Mouse (Mus musculus) liver, embryonic 13.5 days (tissue): ENCODE measurements around the gene Slc9a2. TPM values are rescaled to one million over a fixed set of nuclear protein-coding genes. Genes with fewer than 3 reads are reported as not detected.
"Not testable (repeated sequence)": the region's sequence is repeated elsewhere in the genome, so short reads cannot be mapped to it uniquely, and the experiment has no call there.

ENCODE experiments used
- ATAC-seq: fragments of 200-750 bp; cut with Nextera tagmentation; 2 replicates; pipeline ENCODE4 v1.8.0; 2017; ENCODE audit warnings: low read depth, mild to moderate bottlenecking, moderate number of reproducible peaks, moderate library complexity
- DNase-seq: peaks from one replicate; pipeline ENCODE4 v3.0.0; 2022
- H3K27ac ChIP-seq: fragments of 300-500 bp; sonication (generic); 2 replicates; pipeline ENCODE4 v1.5.1; 2015; ENCODE audit warnings: moderate library complexity, mild to moderate bottlenecking, inconsistent platforms
- H3K27me3 ChIP-seq: fragments of 300-500 bp; sonication (generic); 2 replicates; pipeline ENCODE4 v1.6.1; 2015; ENCODE audit warnings: mild to moderate bottlenecking, inconsistent platforms
- H3K36me3 ChIP-seq: fragments of 300-500 bp; sonication (generic); 2 replicates; pipeline ENCODE4 v1.6.1; 2015; ENCODE audit warnings: mild to moderate bottlenecking, inconsistent platforms
- H3K4me1 ChIP-seq: fragments of 300-500 bp; sonication (generic); replicated peaks from 2 replicates; pipeline ENCODE4 v1.6.1; 2015; ENCODE audit warnings: inconsistent platforms
- H3K4me2 ChIP-seq: fragments of 300-500 bp; sonication (generic); 2 replicates; pipeline ENCODE4 v1.6.1; 2015; ENCODE audit warnings: inconsistent platforms, mild to moderate bottlenecking, moderate library complexity
- H3K4me3 ChIP-seq: fragments of 300-500 bp; sonication (generic); replicated peaks from 2 replicates; pipeline ENCODE4 v1.5.1; 2015; ENCODE audit warnings: mild to moderate bottlenecking, inconsistent platforms
- H3K9ac ChIP-seq: fragments of 300-500 bp; sonication (generic); 2 replicates; pipeline ENCODE4 v1.6.1; 2015; ENCODE audit warnings: mild to moderate bottlenecking, inconsistent platforms
- H3K9me3 ChIP-seq: fragments of 300-500 bp; sonication (generic); replicated peaks from 2 replicates; pipeline ENCODE4 v1.6.1; 2016; ENCODE audit warnings: inconsistent platforms
- WGBS: fragments of 180-500 bp; shearing (Covaris S2); methylation state at CpG from one replicate; pipeline ENCODE4 v1.1.7; 2015; ENCODE audit not compliant: insufficient replicate concordance; 5-methylcytosine and 5-hydroxymethylcytosine counted together
- polyA plus RNA-seq: library from polyadenylated mRNA; unstranded; fragments of >200 nt; fragmentation: Nextera tagmentation; extraction: Ambion mirVana; gene quantifications from 2 replicates; pipeline ENCODE4 v1.2.1, GENCODE M21; 2015

The Slc9a2 gene
- polyA plus RNA-seq, 1 experiment from 2014 or later: not detected

DNA sequence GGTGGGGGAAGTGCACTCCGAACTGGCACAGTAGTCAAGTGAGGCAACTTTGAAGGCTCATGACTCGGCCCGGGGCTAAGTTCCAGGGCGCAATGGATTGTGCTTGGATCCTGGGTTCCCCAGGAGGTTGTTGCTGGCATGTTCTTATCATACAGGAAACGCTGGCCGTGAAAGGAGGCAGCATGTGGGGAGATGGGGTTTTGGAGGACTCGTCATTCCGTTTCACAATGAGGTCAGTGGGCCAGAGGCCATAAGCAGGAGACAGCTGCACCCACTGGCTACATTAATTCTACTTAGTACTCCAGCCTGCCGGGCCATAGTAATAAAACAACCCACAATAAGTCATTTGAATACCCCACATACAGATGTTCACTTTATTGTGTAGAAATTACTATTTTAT, 34.6 kb downstream of the Slc9a2 start:
- no peaks in the 10 kb centered on the region for H3K9me3 ChIP-seq
- DNase-seq (no peak), ATAC-seq (no peak)
- H3K27me3 ChIP-seq: no peaks in the 10 kb centered on the region
- WGBS: 31% methylated on average over 9 of the region's 9 CpGs
- no peak overlapping the region for H3K4me2 ChIP-seq
- H3K9ac ChIP-seq: no peak overlapping the region
- H3K36me3 ChIP-seq: no peaks in the 10 kb centered on the region
- no peak overlapping the region for H3K27ac ChIP-seq
- H3K4me3 ChIP-seq: no peak overlapping the region
- no peaks in the 10 kb centered on the region for H3K4me1 ChIP-seq

DNA sequence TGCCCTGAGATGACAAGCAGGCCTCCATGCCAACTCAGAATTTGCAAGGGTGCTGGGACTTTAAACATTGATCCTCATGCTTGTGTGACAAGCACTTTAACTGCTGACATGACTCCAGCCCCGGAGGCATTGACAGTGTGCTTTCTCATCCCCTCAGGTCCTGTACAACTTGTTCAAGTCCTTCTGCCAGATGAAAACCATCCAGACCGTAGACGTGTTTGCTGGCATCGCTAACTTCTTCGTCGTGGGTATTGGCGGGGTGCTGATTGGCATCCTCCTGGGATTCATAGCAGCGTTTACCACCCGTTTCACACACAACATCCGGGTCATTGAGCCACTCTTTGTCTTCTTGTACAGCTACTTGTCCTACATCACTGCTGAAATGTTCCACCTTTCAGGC, 45.7 kb downstream of the Slc9a2 start:
- no peak overlapping the region for H3K4me3 ChIP-seq
- H3K9ac ChIP-seq: no peak overlapping the region
- no peaks in the 10 kb centered on the region for H3K36me3 ChIP-seq
- 69% methylated on average over 10 of the region's 10 CpGs for WGBS
- H3K4me1 ChIP-seq: no peaks in the 10 kb centered on the region
- H3K27me3 ChIP-seq: no peaks in the 10 kb centered on the region
- DNase-seq: no peak
- no peaks in the 10 kb centered on the region for H3K9me3 ChIP-seq
- no peak overlapping the region for H3K4me2 ChIP-seq
- no peak for ATAC-seq
- no peak overlapping the region for H3K27ac ChIP-seq

DNA sequence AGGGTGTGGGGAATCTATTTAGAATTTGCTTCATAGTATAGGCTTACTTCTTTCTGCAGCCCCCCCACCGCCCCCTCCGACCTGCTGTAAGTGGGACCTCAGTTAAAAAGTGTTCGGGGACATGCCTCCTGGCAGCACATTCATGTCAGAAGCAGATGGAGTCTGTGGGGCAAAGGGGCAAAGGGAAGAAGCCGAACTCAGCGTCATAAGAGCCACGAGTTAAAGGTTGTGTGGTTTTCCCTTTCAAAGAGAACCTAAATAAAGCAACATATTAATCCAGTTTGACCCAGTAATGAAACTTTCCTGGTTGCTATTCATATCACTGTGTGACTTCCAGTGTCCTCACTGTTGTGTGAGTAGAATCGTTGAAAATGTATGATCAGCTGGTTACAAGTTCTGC, 47.0 kb downstream of the Slc9a2 start:
- WGBS: 63% methylated on average over 7 of the region's 7 CpGs
- DNase-seq (no peak), ATAC-seq (no peak)
- Histone ChIP-seq H3K9ac (no peak overlapping the region), H3K4me2 (no peak overlapping the region), H3K4me3 (no peak overlapping the region), H3K36me3 (no peaks in the 10 kb centered on the region), H3K27ac (no peak overlapping the region), H3K27me3 (no peaks in the 10 kb centered on the region), H3K4me1 (no peaks in the 10 kb centered on the region), H3K9me3 (no peaks in the 10 kb centered on the region)

DNA sequence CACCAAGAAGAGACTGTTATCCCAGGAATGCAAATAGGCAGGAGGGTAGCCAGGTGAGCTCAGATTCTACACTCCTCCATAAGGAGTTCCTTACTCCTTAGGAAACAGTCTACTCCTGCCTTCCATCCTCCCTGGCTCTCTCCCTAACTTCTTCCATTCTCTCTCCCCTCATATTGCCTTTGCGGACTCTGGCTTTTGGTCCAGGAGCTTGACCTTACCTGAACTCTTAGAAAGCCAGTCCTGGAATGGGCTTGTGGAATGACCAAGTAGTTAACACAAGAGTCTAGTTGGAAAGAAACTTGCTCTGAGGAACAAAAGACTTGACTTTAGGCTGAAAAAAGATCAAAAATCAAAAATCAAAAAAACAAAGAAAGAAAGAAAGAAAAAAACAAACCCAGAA, 48.3 kb downstream of the Slc9a2 start:
- no peak for ATAC-seq
- no peaks in the 10 kb centered on the region for H3K27me3 ChIP-seq
- no peaks in the 10 kb centered on the region for H3K36me3 ChIP-seq
- WGBS: 81% methylated on average over 1 of the region's 1 CpGs
- no peaks in the 10 kb centered on the region for H3K9me3 ChIP-seq
- no peak overlapping the region for H3K27ac ChIP-seq
- H3K4me2 ChIP-seq: no peak overlapping the region
- no peak overlapping the region for H3K4me3 ChIP-seq
- DNase-seq: no peak
- no peak overlapping the region for H3K9ac ChIP-seq
- H3K4me1 ChIP-seq: no peaks in the 10 kb centered on the region

DNA sequence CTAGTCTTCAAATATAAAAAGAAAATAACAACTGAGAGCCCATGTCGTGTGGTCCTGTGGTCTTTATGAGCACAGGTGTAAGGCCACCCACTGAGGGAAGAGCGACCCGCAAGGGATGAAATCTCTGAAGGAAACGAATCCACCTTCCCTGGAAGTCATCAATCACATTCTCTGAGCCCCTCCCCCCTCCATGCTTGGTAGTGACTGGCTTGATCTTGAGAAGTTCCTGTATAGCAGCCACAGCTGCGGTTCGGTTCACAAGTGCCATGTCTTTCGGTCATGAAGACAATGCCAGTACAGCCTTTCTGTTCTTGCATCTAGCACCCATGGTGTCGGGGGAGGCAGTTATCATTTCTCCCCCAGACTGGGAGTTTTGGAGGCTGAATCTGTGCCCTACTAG, 57.3 kb downstream of the Slc9a2 start:
- Histone ChIP-seq H3K27me3 (no peaks in the 10 kb centered on the region), H3K27ac (no peak overlapping the region), H3K4me1 (no peaks in the 10 kb centered on the region), H3K9ac (no peak overlapping the region), H3K9me3 (no peaks in the 10 kb centered on the region), H3K36me3 (no peaks in the 10 kb centered on the region), H3K4me2 (no peak overlapping the region), H3K4me3 (no peak overlapping the region)
- WGBS: 63% methylated on average over 8 of the region's 8 CpGs
- ATAC-seq (no peak), DNase-seq (no peak)

DNA sequence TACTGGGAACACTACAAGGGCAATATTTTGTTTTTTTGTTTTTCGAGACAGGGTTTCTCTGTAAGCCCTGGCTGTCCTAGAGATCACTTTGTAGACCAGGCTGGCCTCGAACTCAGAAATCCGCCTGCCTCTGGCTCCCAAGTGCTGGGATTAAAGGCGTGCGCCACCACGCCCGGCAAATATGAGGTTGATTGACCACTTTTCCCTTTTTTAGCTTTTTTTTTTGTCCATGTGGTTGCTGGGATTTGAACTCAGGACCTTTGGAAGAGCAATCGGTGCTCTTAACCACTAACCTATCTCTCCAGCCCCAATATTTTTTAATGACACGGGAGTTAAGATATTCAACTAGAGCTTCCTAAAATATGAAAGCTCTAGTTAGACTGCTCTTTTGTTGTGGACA, 57.9 kb downstream of the Slc9a2 start:
- H3K4me1 ChIP-seq, ATAC-seq, H3K27ac ChIP-seq, H3K27me3 ChIP-seq, H3K4me2 ChIP-seq, DNase-seq, H3K9ac ChIP-seq, H3K9me3 ChIP-seq, H3K4me3 ChIP-seq, H3K36me3 ChIP-seq: not testable (repeated sequence)
- WGBS: 84% methylated on average over 9 of the region's 9 CpGs

DNA sequence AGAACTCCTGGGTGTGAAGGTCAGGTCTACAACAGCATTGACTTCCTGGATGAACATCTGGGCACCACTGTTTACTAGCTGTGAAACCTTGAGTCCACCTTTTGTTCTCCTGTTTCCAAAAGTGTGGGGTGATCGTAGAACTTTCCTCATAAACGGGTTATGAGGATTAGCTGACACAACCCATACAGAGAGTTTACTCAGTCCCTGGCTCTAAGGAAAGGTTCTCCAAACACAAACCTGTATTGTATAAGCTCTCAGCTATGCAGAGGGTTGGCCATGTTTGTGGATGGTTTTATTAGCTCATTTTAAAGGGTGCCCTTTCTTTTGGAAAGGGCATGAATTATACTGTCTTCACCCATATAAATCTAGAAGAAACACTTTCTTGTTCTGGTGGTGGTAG, 60.4 kb downstream of the Slc9a2 start:
- Histone ChIP-seq H3K27ac (no peak overlapping the region), H3K9ac (no peak overlapping the region), H3K36me3 (no peaks in the 10 kb centered on the region), H3K4me2 (no peak overlapping the region), H3K4me3 (no peak overlapping the region), H3K4me1 (no peaks in the 10 kb centered on the region), H3K9me3 (no peaks in the 10 kb centered on the region), H3K27me3 (no peaks in the 10 kb centered on the region)
- 69% methylated on average over 2 of the region's 2 CpGs for WGBS
- DNase-seq (no peak), ATAC-seq (no peak)

DNA sequence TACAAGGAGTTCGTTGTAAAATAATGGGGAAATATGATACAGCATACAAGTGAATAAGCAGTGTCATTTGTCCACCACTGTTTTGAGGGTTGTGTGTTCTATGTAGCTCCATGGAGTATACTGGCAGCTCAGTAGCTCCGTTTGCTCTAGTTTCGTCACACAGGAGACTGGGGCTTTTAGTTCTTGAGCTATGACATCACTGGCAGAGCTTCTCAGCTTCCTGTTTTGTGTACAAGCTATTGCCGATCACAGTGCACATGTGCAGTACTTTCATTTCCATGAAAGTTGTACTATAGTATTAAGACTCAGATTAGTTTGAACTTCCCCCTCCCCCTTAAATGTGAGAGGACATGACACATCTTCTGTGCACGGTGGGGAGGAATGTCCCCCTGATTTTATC, 65.7 kb downstream of the Slc9a2 start:
- no peaks in the 10 kb centered on the region for H3K4me1 ChIP-seq
- no peaks in the 10 kb centered on the region for H3K36me3 ChIP-seq
- ATAC-seq (no peak), DNase-seq (no peak)
- WGBS: 42% methylated on average over 5 of the region's 5 CpGs
- H3K9ac ChIP-seq: no peak overlapping the region
- no peak overlapping the region for H3K4me3 ChIP-seq
- H3K27me3 ChIP-seq: no peaks in the 10 kb centered on the region
- no peak overlapping the region for H3K4me2 ChIP-seq
- no peaks in the 10 kb centered on the region for H3K9me3 ChIP-seq
- H3K27ac ChIP-seq: no peak overlapping the region

DNA sequence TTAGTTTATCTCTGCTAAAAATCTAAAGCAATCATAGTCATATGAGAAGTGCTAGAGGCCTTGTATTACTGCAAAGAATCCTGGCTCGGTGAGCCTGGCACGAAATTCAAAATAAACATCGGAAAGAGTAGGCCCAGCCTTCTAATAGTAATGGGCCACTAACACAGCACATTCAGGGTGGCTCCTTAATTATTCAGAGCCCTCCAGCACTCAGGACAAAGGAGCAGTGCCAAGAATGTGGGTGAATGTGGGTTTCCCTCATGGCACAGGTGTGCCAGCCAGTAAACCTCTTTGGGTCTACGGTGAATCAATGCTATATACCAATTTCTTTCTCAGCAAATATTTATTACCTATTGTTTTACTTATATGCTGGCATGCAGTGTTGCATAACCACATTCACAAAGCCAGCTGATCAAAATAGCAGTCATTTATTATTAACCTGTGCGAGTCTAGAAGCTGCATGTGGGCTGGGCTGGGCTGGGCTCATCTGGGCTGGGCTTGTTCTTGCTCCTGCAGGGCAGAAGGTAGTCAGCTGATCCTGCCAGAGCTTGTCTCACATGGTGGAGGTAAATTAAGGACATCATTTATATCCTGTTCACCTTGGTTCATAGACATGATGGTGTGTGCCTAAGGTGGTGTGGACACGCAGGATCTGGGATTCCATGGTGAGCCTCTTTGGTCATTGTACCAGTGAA, 79.5 kb downstream of the Slc9a2 start:
- Histone ChIP-seq H3K4me2 (no peak overlapping the region), H3K27me3 (no peaks in the 10 kb centered on the region), H3K4me3 (no peak overlapping the region), H3K27ac (no peak overlapping the region), H3K4me1 (no peaks in the 10 kb centered on the region), H3K36me3 (no peaks in the 10 kb centered on the region), H3K9ac (no peak overlapping the region), H3K9me3 (no peaks in the 10 kb centered on the region)
- 78% methylated on average over 6 of the region's 6 CpGs for WGBS
- DNase-seq (no peak), ATAC-seq (no peak)

DNA sequence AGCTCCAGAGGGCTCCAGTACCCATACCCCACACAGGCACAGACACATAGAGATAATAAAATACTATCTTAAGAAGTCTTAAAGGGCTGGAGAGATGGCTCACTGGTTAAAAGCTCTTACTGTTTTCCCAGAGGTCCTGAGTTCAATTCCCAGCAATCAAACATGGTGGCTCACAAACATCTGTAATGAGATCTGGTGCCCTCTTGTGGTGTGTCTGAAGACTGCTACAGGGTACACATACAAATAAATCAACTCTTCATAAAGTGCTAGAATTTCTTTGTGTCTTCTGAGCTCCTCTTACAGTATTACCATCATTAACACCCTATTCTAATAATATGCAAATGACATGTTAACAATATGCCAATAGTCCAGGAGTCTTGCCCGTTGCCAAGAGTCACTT, 83.7 kb downstream of the Slc9a2 start:
- no peak for DNase-seq
- Histone ChIP-seq H3K9me3 (no peaks in the 10 kb centered on the region), H3K4me2 (no peak overlapping the region), H3K9ac (no peak overlapping the region), H3K4me1 (no peaks in the 10 kb centered on the region), H3K27ac (no peak overlapping the region), H3K36me3 (no peaks in the 10 kb centered on the region), H3K4me3 (no peak overlapping the region), H3K27me3 (0 out of 2 replicates have a peak, but pooled peaks cover 3% of the 10 kb centered on the region)
- 75% methylated on average over 1 of the region's 1 CpGs for WGBS
- ATAC-seq: no peak

DNA sequence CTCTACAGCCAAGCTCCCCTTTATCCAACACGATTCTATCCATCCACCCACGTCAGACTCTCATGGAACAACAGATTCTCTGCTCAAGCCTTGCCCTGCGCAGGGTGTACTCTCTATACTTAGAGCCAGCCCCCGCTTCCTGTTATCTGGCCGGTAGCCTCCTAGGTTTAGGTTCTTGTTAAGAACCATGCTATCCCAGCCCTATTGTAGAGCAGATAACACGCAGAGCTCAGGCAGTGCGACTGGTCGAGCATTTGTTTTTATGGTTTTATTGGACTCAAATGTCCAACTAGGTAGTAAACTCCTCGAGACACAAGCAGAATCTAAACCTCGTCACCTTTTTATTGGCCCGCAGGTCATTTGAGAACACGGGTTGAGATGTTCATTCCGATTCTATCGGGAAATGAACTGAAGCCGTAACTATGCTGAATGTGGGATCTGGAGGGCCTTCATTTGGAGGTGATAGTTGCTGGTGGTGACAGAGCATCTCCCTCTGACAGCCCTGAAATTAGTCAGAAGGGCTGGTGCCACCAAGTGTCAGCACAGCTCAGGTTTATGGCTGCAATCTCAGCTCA, 84.4 kb downstream of the Slc9a2 start:
- ATAC-seq: no peak
- no peak overlapping the region for H3K4me2 ChIP-seq

DNA sequence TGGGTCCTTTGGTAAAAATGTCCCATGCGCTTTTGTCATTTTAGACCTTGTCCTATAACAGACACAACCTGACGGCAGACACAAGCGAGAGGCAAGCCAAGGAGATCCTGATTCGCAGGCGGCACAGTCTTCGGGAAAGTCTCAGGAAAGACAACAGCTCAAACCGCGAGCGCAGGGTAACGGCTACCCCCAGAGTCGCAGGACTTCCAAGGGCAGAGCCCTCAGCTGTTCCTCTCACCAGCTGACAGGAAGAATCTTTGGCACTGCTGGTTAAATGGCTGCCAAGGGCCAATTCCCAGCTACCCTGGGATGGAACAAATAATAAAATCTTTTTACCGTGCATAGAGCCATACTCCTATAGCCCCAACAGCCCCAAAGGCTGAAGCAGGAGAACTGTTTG, 85.1 kb downstream of the Slc9a2 start:
- DNase-seq: no peak
- 0 out of 2 replicates have a peak, but pooled peaks cover 3% of the 10 kb centered on the region for H3K27me3 ChIP-seq

More for the DNA sequence above, 84.4 kb downstream of the Slc9a2 start:
- Histone ChIP-seq H3K4me1 (no peaks in the 10 kb centered on the region), H3K27ac (no peak overlapping the region), H3K27me3 (0 out of 2 replicates have a peak, but pooled peaks cover 3% of the 10 kb centered on the region), H3K36me3 (no peaks in the 10 kb centered on the region), H3K4me3 (no peak overlapping the region), H3K9me3 (no peaks in the 10 kb centered on the region), H3K9ac (no peak overlapping the region)
- no peak for DNase-seq
- 63% methylated on average over 15 of the region's 15 CpGs for WGBS

More for the DNA sequence above, 85.1 kb downstream of the Slc9a2 start:
- 71% methylated on average over 12 of the region's 12 CpGs for WGBS
- Histone ChIP-seq H3K9ac (no peak overlapping the region), H3K4me2 (no peak overlapping the region), H3K4me3 (no peak overlapping the region), H3K36me3 (no peaks in the 10 kb centered on the region), H3K27ac (no peak overlapping the region), H3K4me1 (peaks cover 3% of the 10 kb centered on the region), H3K9me3 (no peaks in the 10 kb centered on the region)
- ATAC-seq: no peak
